Mouse (Mus musculus): ENCODE results near the gene Aak1. TPM values are rescaled to one million over a fixed set of nuclear protein-coding genes. Genes with fewer than 3 reads are reported as not detected.
"Not testable (repeated sequence)": the region's sequence is repeated elsewhere in the genome, so short reads cannot be mapped to it uniquely, and the experiment has no call there.

Aak1 gene
- polyA plus RNA-seq, 1 experiment: 17.8 TPM

DNA sequence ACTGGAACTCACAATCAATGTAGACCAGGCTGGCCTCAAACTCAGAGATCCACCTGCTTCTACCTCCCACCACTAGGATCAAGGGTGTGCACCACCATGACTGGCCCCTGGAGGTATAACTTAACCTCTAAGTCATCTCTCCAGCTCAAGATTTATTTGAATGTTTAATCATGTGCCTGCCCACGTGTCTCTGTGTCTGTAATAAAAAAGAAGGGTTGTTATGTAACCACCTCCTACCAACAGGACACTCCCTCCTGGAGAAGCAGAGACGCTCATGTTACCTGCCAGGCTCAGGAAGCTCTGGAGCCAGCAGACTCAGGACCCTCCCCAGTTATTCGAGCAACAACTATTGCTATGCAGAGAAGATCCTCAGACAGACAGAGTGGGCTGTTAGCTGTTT is 7.4 kb upstream of the Aak1 start:
- no peak for DNase-seq (ENCODE audit: low read depth)

- DNase-seq (ENCODE audit: low read depth): no peak
Observed at GRCm38 (mm10) chr6:86843636-86844035, 5.7 kb upstream of the Aak1 start.

DNA sequence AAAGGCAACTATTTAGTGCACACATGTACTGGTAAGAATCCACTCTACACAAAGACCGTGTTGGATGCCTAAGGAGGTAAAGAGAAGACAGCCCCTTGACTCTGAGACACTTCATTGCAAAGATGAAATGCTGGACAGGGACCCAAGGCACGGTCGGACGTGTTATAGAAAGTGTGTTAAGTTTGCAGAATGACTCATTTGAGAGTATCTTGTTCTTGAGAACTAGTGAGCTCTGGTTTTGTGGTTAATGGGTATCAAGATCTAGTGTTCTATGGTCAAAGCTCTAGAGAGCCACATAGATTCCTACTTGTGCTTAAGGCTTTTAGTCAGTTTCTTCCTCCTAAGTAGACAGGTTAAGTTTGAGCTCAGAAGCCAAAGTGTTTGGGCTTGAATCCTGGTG is 2.9 kb upstream of the Aak1 start:
- DNase-seq (ENCODE audit: low read depth): no peak

DNA sequence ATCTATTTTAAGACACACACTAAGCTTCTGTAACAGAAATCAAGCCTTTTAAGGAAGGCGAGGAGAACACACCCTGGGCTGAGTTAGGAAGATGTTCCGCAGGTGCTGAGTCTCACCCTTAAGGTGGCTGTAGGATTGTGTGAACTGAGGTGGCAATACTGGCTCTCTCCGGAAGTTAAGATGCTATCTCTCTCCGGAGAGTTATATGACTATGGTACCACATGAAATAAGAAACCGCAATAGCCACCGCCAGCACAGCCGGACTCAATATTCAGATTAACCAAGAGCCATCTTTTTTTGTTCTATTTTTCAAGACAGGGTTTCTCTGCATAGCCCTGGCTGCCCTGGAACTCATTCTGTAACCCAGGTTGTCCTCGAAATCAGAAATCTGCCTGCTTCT is 1.5 kb upstream of the Aak1 start:
- DNase-seq (ENCODE audit: low read depth): no peak

DNA sequence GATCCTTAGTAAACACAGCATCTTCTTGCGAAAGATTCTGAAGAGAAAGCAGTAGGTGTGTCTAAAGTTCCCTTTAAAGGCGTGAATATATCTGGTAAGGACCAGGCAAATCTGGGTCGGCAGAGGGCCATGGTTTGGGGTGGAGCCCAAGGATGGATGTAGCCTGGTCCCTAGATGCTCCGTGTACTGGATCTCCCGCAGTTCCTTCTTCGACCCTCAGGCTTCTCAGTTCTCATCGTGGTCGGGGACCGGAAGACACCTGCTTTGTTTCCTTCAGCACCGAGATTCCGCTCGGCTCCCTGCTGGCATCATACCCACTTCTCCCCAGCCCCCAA is 770 bp upstream of the Aak1 start:
- no peak for DNase-seq (ENCODE audit: low read depth)

- DNase-seq (ENCODE audit: low read depth): no peak
Observed at GRCm38 (mm10) chr6:86849692-86850445, 552 bp downstream of the Aak1 start.

- no peak for DNase-seq (ENCODE audit: low read depth)
Observed at GRCm38 (mm10) chr6:86850588-86850987, 1.3 kb downstream of the Aak1 start.

DNA sequence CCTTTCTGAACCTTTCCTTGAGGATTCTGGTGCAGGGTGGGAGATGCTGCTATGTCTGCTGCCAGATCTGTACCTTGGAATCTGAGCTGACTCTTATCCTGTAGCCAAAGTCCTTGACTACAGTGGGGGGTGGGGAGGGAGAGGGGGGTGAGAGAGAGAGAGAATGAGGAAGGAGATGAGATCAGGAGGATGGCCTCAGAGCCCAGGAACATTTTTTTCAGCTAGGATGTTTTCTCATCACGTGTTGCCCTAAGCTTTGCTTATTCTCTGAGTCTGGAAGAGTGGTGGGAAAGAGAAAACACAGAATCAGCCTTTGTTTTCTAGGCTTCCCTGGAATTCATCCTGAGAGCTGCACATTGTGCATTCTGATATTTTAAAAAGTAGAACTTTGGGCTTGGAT is 2.2 kb downstream of the Aak1 start:
- no peak for DNase-seq (ENCODE audit: low read depth)

- no peak for DNase-seq (ENCODE audit: low read depth)
Observed at GRCm38 (mm10) chr6:86853928-86854327, 4.6 kb downstream of the Aak1 start.

DNA sequence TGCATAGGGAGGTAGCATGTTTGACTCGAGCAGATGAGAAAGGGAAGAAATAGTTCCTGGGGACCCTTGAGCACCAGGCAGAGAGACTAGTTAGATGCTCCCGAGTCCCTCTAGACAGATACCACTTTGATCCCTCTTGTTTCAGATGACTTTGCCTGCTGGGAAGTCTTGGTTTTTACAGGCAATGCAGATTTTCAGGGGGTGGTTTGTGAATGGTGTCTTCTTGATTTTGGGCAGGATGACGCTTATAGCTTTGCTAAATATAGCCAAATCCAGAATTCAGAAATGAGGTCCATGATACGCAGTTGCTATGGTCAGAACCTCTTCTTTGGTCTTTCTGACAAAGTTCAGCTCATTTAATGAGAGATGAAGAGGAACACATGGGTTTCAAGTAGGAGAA is 5.6 kb downstream of the Aak1 start:
- no peak for DNase-seq (ENCODE audit: low read depth)

DNA sequence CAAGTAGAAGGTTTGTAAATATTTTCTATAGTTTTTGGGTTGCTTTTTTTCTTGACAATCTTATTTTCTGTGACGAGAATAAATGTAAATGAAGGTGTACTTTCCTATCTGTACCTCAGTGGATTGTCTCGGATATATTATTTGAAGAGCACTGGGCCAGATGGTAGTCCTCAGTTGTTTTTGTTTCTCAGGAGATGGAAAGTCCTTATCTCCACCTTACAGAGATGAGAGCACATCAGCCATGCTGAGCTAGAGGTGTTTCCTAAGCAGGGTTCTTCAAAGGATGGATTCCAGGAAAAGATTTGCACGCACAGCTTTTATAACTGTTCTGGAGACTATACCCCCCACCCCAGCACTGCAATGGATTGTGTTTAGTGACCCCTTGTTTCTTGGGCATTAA is 9.3 kb downstream of the Aak1 start:
- no peak for DNase-seq (ENCODE audit: low read depth)

DNA sequence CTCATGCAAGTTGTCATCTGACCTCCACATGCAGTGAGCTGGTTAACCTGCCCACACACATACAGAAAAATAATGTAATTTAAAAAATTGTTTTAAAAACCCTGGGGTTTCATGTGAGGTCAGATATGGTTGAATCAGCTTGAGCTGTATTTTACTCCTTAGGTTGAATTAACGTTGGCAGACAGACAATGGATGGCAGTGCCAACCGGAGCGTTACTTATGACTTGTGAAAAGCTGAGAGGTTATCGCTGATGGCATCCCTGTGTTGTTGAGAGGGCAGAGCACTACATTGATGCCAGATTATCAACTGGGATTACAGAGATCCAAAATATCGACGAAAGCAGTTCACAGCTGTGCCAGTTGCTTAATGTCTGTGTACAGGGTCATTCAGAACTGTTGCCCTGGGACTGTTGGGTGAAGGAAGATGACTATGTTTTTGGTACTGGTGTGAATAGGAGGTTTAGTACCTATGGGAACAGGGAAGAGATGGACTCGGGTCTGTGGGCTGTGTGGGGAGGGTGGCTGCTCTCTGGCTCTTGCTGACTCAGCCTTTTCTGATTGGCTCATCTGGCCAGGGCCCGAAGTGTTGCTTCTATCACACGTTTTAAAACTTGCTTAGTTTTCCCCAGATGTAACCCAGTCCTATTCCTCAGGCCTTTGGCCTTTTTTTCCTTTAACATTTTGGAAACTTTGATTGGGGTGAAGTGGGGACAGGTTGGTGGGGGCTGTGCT is 11.6 kb downstream of the Aak1 start:
- no peak for DNase-seq (ENCODE audit: low read depth)

GRCm38 (mm10) chr6:86864358-86864757 is 15.0 kb downstream of the Aak1 start:
- no peak for DNase-seq (ENCODE audit: low read depth)

DNA sequence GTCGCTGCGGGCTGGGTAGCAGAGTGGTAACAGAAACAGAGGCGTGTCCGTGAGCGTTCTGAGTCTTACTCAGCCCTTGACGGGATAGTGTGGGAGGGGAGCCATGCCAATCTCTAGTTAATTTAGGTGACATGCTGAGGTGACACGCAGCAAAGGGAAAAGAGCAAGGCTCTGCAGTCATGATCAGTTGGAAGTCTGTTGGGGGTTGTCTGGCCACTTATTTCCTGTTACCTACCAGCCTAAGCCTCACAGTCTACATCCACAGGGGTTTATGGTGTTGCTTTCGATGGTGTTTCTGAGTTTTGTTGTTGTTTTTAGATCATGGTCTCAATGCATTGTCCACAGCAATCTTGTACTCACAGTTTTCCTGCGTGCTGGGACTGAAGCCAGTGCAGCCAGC is 21.0 kb downstream of the Aak1 start:
- DNase-seq (ENCODE audit: low read depth): no peak

DNA sequence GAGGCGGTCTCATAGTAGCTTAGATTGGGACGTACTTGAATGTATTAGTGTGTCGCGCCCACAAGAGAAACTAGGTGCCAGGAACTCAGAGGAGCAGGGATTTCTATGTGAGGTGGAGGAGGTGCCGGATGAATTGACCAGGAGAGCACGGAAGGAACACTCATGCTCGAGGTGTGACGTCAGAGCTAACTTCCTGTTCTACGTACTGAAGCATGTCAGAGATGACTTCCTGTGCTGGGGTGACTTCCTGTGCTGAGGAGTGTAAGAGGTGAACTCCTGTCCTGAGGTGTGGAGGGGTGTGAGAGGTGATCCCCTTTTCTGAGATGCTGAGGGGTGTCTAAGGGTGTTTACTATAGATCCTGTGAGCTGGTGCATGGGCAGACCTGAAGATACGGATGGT is 22.5 kb downstream of the Aak1 start:
- no peak for DNase-seq (ENCODE audit: low read depth)

- no peak for DNase-seq (ENCODE audit: low read depth)
Observed at GRCm38 (mm10) chr6:86874711-86875375, 25.5 kb downstream of the Aak1 start.

DNA sequence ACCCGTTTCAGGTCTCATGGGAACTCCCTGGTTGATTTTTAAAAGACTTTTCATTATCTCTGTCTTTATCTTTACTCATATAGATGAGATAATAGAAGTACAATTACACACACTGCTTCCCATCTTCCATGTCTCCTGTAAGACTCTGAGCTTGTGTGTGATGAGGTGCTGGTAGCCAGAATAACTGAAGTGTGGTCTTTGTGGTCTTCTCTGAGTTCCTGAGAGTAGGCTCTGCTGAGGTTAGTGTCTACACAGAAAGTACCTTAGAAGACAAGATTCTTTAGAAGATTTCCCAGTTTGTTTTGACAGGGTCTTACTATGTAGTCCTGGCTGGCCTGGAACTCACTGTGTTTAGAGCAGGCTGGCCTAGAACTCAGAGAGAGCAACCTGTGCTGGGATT is 27.1 kb downstream of the Aak1 start:
- DNase-seq (ENCODE audit: low read depth): no peak

DNA sequence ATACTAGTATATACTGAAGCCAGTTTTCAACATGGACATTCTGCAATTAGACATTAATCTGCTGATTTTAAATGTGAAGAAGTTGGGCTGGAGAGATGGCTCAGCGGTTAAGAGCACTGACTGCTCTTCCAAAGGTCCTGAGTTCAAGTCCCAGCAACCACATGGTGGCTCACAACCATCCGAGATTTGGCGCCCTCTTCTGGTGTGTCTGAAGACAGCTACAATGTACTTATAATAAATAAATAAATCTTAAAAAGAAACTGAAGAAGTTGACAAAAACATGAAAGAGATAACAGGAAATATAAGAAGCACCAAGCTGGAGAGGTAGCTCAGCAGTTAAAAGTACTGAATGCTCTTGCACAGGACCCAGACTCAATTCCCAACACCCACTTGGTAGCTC is 29.3 kb downstream of the Aak1 start:
- not testable (repeated sequence) for DNase-seq (ENCODE audit: low read depth)

DNA sequence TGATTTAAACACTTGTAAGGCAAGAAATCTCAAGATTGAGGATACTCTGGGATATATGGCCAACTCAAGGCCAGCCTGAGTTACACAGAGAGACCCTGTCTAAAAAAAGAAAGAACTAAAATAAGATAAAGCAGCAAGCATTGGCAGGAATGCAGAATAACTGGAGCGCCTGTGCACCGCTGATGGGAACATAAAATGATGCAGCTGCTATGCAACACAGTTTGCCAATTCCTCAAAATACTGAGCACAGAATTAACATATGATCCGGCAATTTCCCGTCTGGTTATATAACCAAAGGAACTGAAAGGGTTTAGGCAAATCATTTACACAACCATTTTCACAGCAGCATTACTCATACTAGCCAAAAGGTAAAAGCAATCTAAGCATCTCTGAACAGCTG is 30.0 kb downstream of the Aak1 start:
- DNase-seq (ENCODE audit: low read depth): no peak

DNA sequence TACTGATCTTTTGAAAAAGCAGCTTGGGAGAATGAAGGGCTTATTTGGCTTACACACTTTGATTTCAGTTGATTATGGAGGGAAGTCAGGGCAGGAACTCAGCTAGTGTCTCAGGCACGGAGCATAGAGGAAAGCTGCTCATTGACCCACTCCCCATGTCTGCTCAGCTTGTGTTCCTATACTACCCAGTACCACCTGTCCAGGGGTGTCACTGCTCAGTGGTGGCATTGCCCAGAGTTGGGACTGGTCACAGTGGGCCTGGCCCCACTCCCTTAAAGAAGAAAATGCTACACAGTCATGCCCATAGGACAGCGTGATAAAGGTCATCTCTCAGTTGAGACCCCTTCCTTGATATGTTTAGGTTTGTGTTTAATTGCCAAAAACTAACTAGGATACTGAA is 34.9 kb downstream of the Aak1 start:
- no peak for DNase-seq (ENCODE audit: low read depth)

GRCm38 (mm10) chr6:86884746-86885145 is 35.4 kb downstream of the Aak1 start:
- no peak for DNase-seq (ENCODE audit: low read depth)

DNA sequence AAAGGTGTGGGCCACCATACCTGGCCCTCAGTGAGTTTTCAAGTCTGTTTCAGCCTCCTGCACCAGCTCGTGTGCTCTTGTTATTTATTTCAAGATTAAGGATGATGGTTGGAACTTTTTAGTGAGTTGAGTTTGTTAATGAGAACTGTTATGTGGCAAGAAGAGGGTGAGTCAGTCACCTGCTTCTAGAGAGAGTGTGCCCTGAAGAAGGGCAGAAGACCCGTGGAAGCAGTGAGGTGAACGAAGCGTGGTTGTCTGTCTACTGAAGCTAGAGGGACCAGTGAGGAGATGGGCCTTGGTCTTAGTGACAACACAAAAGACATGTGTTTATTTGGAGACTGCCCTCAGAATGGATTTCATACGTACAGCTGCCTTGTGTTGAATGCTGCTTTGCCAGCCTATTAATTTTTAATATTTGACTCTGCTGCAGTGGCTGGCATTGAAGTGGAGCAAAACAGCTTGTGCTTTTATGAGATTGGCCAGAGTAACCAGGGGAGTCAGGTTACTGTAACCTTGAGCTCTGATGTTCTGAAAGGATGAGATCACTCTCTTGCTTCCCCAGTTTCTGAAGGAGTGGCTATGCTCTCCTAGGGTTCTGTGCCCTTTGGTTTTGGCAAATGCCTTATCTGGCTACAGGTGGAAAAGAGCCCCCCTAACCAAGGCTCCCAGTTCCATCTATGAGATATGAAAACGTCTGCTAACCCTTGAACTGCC is 36.7 kb downstream of the Aak1 start:
- no peak for DNase-seq (ENCODE audit: low read depth)

GRCm38 (mm10) chr6:86886803-86887202 is 37.5 kb downstream of the Aak1 start:
- DNase-seq (ENCODE audit: low read depth): no peak

Measured in gonadal fat pad, adult 2 months (tissue).